ENCODE assay signal across 28 mouse cellular contexts in genomic region chr14:79018564-79018963, GRCm38 (mm10).
DNase-seq lines count a peak whose midpoint lies in the region; ATAC-seq and TF ChIP-seq lines count a peak whose summit lies in the region.
"Had no signal": no experiment of that assay in that cellular context is flagged by ENCODE, and none has a peak within 500 bp of the region (broad histone marks: within the 10 kb centered on the region; RNA-seq: fewer than 3 reads in every experiment).

No protein-coding gene starts in this region.

- H3K36me3 ChIP-seq in liver, adult 2 months (ENCODE audit: control insufficient read depth, insufficient read depth, low read length): peaks cover 56% of the 10 kb centered on the region
- no peaks in the 10 kb centered on the region for H3K36me3 ChIP-seq in liver, embryonic 11.5 days (ENCODE audit: control insufficient read depth, insufficient read depth, low read length)
- no peaks in the 10 kb centered on the region for H3K36me3 ChIP-seq in hindbrain, embryonic 14.5 days (replicated peaks; ENCODE audit: control insufficient read depth, insufficient read depth)
- H3K36me3 ChIP-seq: embryonic facial prominence, embryonic 12.5 days; embryonic facial prominence, embryonic 15.5 days; heart, embryonic 12.5 days; heart, embryonic 15.5 days; hindbrain, embryonic 10.5 days; hindbrain, embryonic 13.5 days had no signal

- H3K4me3 ChIP-seq in liver, adult 2 months (ENCODE audit: insufficient read depth, low read depth, low read length): no peak overlapping the region
- no peak overlapping the region for H3K4me3 ChIP-seq in liver, embryonic 11.5 days (ENCODE audit: low read depth, low read length)
- no peak overlapping the region for H3K4me3 ChIP-seq in hindbrain, embryonic 14.5 days (replicated peaks; ENCODE audit: low read length)
- H3K4me3 ChIP-seq: embryonic facial prominence, embryonic 12.5 days; embryonic facial prominence, embryonic 15.5 days; gastrocnemius, adult 2 months; heart, embryonic 12.5 days; heart, embryonic 15.5 days; hindbrain, embryonic 10.5 days; hindbrain, embryonic 13.5 days had no signal

- no peaks in the 10 kb centered on the region for H3K9me3 ChIP-seq in liver, embryonic 11.5 days (ENCODE audit: control insufficient read depth, low read length)
- H3K9me3 ChIP-seq in hindbrain, embryonic 14.5 days (ENCODE audit: control insufficient read depth, low read length): no peaks in the 10 kb centered on the region
- H3K9me3 ChIP-seq: embryonic facial prominence, embryonic 12.5 days; embryonic facial prominence, embryonic 15.5 days; heart, embryonic 12.5 days; heart, embryonic 15.5 days; hindbrain, embryonic 10.5 days; hindbrain, embryonic 13.5 days had no signal

- peak; percentile 16 for DNase-seq in liver, adult 2 months (ENCODE audit: extremely low read depth, low read depth, low spot score)
- DNase-seq in liver, embryonic 11.5 days (ENCODE audit: low spot score): no peak
- DNase-seq in lung, postnatal 25 days (ENCODE audit: low spot score): peak; percentile 63
- DNase-seq in lung, postnatal 14 days: no peak
- peak; percentile 86 for DNase-seq in R1 (ENCODE audit: low read depth, low spot score)
- peak; percentile 27 for DNase-seq in gonadal fat pad, adult 2 months (ENCODE audit: low read depth)
- no peak for DNase-seq in hindbrain, embryonic 14.5 days (ENCODE audit: low spot score)
- no peak for DNase-seq in Muller cell, postnatal 12 days (ENCODE audit: inconsistent ontology term)
- DNase-seq: adrenal gland, postnatal 25 days; cerebellum, adult 11 months; cerebellum, adult 2 months; cerebellum, adult 9-11 months; cerebellum, postnatal 25 days; forebrain, postnatal 0 days; gastrocnemius, adult 2 months; gastrocnemius, postnatal 14 days; heart, adult 18-20 months; heart, postnatal 10 days; heart, postnatal 36 days had no signal

- no peak for ATAC-seq in liver, embryonic 11.5 days (replicated peaks; ENCODE audit: low FRiP score)
- no peak for ATAC-seq in hindbrain, embryonic 14.5 days (ENCODE audit: low FRiP score)
- ATAC-seq: forebrain, embryonic 14.5 days; forebrain, postnatal 0 days; hindbrain, postnatal 0 days; inflammation-experienced regulatory T-cells, adult 6 months had no signal

- no peak for TF ChIP-seq POLR2A in liver, adult 2 months (IDR thresholded peaks at IDR 0.05; ENCODE audit: extremely low read depth, insufficient read depth, low read length)

- H3K4me1 ChIP-seq in liver, adult 2 months (ENCODE audit: control insufficient read depth, insufficient read depth, low read length): no peaks in the 10 kb centered on the region
- no peaks in the 10 kb centered on the region for H3K4me1 ChIP-seq in liver, embryonic 11.5 days (replicated peaks; ENCODE audit: control insufficient read depth, insufficient read depth, low read length)
- H3K4me1 ChIP-seq in hindbrain, embryonic 14.5 days (replicated peaks; ENCODE audit: control insufficient read depth, insufficient read depth, low read length): peaks cover 13% of the 10 kb centered on the region
- H3K4me1 ChIP-seq: embryonic facial prominence, embryonic 12.5 days; embryonic facial prominence, embryonic 15.5 days; heart, embryonic 15.5 days had no signal

- H3K9ac ChIP-seq in liver, adult 2 months (ENCODE audit: low read depth, low read length): no peak overlapping the region
- H3K9ac ChIP-seq in liver, embryonic 11.5 days (ENCODE audit: low read depth, low read length): no peak overlapping the region
- no peak overlapping the region for H3K9ac ChIP-seq in hindbrain, embryonic 14.5 days
- H3K9ac ChIP-seq: embryonic facial prominence, embryonic 12.5 days; embryonic facial prominence, embryonic 15.5 days; forebrain, postnatal 0 days; heart, embryonic 12.5 days; heart, embryonic 15.5 days; hindbrain, embryonic 13.5 days had no signal

- no peaks in the 10 kb centered on the region for H3K27me3 ChIP-seq in liver, adult 2 months (ENCODE audit: control insufficient read depth, insufficient read depth, low read length)
- no peaks in the 10 kb centered on the region for H3K27me3 ChIP-seq in liver, embryonic 11.5 days (replicated peaks; ENCODE audit: control insufficient read depth, insufficient read depth, low read length)
- H3K27me3 ChIP-seq in hindbrain, embryonic 14.5 days (ENCODE audit: control insufficient read depth, insufficient read depth, low read length): no peaks in the 10 kb centered on the region
- H3K27me3 ChIP-seq: embryonic facial prominence, embryonic 12.5 days; embryonic facial prominence, embryonic 15.5 days; heart, embryonic 12.5 days; heart, embryonic 15.5 days; hindbrain, embryonic 13.5 days had no signal

- no peak overlapping the region for H3K4me2 ChIP-seq in liver, embryonic 11.5 days
- no peak overlapping the region for H3K4me2 ChIP-seq in hindbrain, embryonic 14.5 days (replicated peaks)
- H3K4me2 ChIP-seq: embryonic facial prominence, embryonic 12.5 days; embryonic facial prominence, embryonic 15.5 days; heart, embryonic 12.5 days; heart, embryonic 15.5 days; hindbrain, embryonic 13.5 days had no signal

- no peaks in the 10 kb centered on the region for H3K79me2 ChIP-seq in liver, adult 2 months (ENCODE audit: control insufficient read depth, insufficient read depth, low read length)

- H3K27ac ChIP-seq in liver, adult 2 months (replicated peaks; ENCODE audit: insufficient read depth, low read depth, low read length): no peak overlapping the region
- no peak overlapping the region for H3K27ac ChIP-seq in liver, embryonic 11.5 days (ENCODE audit: low read depth, low read length)
- no peak overlapping the region for H3K27ac ChIP-seq in hindbrain, embryonic 14.5 days
- H3K27ac ChIP-seq: embryonic facial prominence, embryonic 12.5 days; embryonic facial prominence, embryonic 15.5 days; gastrocnemius, adult 2 months; heart, embryonic 15.5 days; hindbrain, embryonic 10.5 days; hindbrain, embryonic 13.5 days; hindbrain, postnatal 0 days had no signal

- TF ChIP-seq CTCF in liver, adult 2 months (IDR thresholded peaks at IDR 0.05; ENCODE audit: low read depth, low read length): no peak

- WGBS in liver, adult 2 months: 78% methylated on average over 4 of the region's 4 CpGs
- 88% methylated on average over 4 of the region's 4 CpGs for WGBS in liver, embryonic 11.5 days
- 84% methylated on average over 4 of the region's 4 CpGs for WGBS in hindbrain, embryonic 14.5 days

Comparison
In these comparisons a context has a peak if more than half of its experiments do, and no peak if none do; other contexts are left out.
1. DNase-seq: peak in liver, adult 2 months (single experiment), lung, postnatal 25 days (single experiment), R1 (single experiment) and gonadal fat pad, adult 2 months (single experiment); none in liver, embryonic 11.5 days (single experiment), lung, postnatal 14 days (single experiment), hindbrain, embryonic 14.5 days (single experiment) and Muller cell, postnatal 12 days (single experiment).